Comparison of ENCODE assay signal across 15 mouse cellular contexts in the genomic region with DNA sequence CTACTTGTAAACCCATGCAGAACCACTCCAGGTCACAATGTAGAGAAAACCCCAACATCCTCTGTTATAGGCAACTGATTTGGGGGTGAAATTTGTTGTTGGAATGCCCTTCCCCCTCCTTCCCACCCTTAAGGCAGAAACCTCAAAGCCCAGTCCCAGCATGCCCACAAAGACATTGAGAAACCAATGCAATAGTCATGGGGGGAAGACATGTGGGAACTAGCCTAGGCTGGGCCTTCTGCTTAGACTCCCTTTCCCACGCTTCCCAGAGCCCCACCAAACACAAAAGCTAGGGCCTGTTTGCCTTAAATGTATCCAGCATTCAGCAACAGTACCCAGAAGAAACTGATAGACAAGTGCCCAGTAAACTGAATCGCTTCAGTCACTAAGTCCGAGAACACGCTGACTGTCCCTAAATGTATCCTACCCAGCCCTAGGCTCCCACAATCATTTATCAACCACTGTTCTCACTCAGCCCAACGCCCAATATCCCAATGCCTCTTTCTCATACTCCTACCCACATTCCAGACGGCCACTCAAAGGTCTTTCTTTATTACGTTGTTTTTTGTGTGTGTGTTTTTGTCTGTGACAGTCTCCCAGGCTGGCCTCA. TPM values are rescaled to one million over a fixed set of nuclear protein-coding genes. Genes with fewer than 3 reads are reported as not detected.
DNase-seq lines count a peak whose midpoint lies in the region; ATAC-seq and TF ChIP-seq lines count a peak whose summit lies in the region.
"Had no signal": no experiment of that assay in that cellular context is flagged by ENCODE, and none has a peak within 500 bp of the region (broad histone marks: within the 10 kb centered on the region; RNA-seq: fewer than 3 reads in every experiment).

No protein-coding gene starts in this region.

- H3K9me3 ChIP-seq in heart, embryonic 15.5 days (replicated peaks), result no peaks in the 10 kb centered on the region
- no peaks in the 10 kb centered on the region for H3K9me3 ChIP-seq in lung, embryonic 16.5 days (ENCODE audit: control insufficient read depth, low read length)
- no peaks in the 10 kb centered on the region for H3K9me3 ChIP-seq in stomach, postnatal 0 days (ENCODE audit: control insufficient read depth, low read length)
- H3K9me3 ChIP-seq: midbrain, embryonic 13.5 days had no signal

- TF ChIP-seq EP300 in stomach, postnatal 0 days (optimal IDR thresholded peaks at IDR 0.05), result no peak

- no peak overlapping the region for H3K9ac ChIP-seq in heart, embryonic 15.5 days
- no peak overlapping the region for H3K9ac ChIP-seq in lung, embryonic 16.5 days (ENCODE audit: low read length)
- H3K9ac ChIP-seq in stomach, postnatal 0 days (ENCODE audit: low read length), result no peak overlapping the region
- H3K9ac ChIP-seq: midbrain, embryonic 13.5 days had no signal

- no peak for TF ChIP-seq POLR2A in lung, adult 2 months (IDR thresholded peaks at IDR 0.05; ENCODE audit: borderline replicate concordance, extremely low read depth, low read depth, low read length)

- no peaks in the 10 kb centered on the region for H3K27me3 ChIP-seq in heart, embryonic 15.5 days
- H3K27me3 ChIP-seq in lung, embryonic 16.5 days (ENCODE audit: control insufficient read depth, insufficient read depth, low read depth, low read length), result no peaks in the 10 kb centered on the region
- H3K27me3 ChIP-seq in stomach, postnatal 0 days (ENCODE audit: control insufficient read depth, insufficient read depth, low read length), result no peaks in the 10 kb centered on the region
- H3K27me3 ChIP-seq: midbrain, embryonic 13.5 days had no signal

- H3K36me3 ChIP-seq in heart, embryonic 15.5 days, result peaks cover 16% of the 10 kb centered on the region; the same call in 1 of the 2 replicates
- peaks cover 7% of the 10 kb centered on the region; the same call in 1 of the 2 replicates for H3K36me3 ChIP-seq in lung, embryonic 16.5 days (ENCODE audit: control insufficient read depth, insufficient read depth, low read length)
- H3K36me3 ChIP-seq in stomach, postnatal 0 days (ENCODE audit: control insufficient read depth, insufficient read depth, low read length), result peaks cover 11% of the 10 kb centered on the region

- DNase-seq in heart, adult 8-10 months (ENCODE audit: low spot score), result no peak
- DNase-seq in lung, adult 2 months, result no peak
- peak; percentile 42 for DNase-seq in fat pad, adult 2 months (ENCODE audit: extremely low read depth, low read depth, low spot score)
- DNase-seq in stomach, postnatal 0 days (ENCODE audit: low spot score), result no peak
- DNase-seq in right cerebral cortex, postnatal 36 days (ENCODE audit: low spot score in 2 of 2), result no peak
- DNase-seq: adrenal gland, postnatal 25 days; cerebellum, adult 11 months; kidney, postnatal 25 days; lung, postnatal 14 days; right cerebral cortex, postnatal 4 days had no signal

- TF ChIP-seq CTCF in lung, adult 2 months (IDR thresholded peaks at IDR 0.05; ENCODE audit: insufficient read depth, low read length), result no peak
- TF ChIP-seq CTCF in stomach, postnatal 0 days (IDR thresholded peaks at IDR 0.05; ENCODE audit: low read depth), result no peak

- no peak for ATAC-seq in heart, embryonic 15.5 days (replicated peaks; ENCODE audit: insufficient number of reproducible peaks, insufficient read depth, low FRiP score, low read depth)
- no peak for ATAC-seq in lung, embryonic 16.5 days (ENCODE audit: low read depth)
- ATAC-seq in stomach, postnatal 0 days (ENCODE audit: low FRiP score, low TSS enrichment), result 0 out of 2 replicates have a peak, but pooled peaks have one; percentile 33
- ATAC-seq: midbrain, embryonic 13.5 days had no signal

- H3K4me3 ChIP-seq in heart, embryonic 15.5 days, result no peak overlapping the region
- H3K4me3 ChIP-seq in lung, embryonic 16.5 days (ENCODE audit: low read length), result no peak overlapping the region
- H3K4me3 ChIP-seq in lung, adult 2 months (replicated peaks; ENCODE audit: extremely low read depth, low read depth, low read length), result no peak overlapping the region
- no peak overlapping the region for H3K4me3 ChIP-seq in stomach, postnatal 0 days (ENCODE audit: low read depth, low read length)
- H3K4me3 ChIP-seq: midbrain, embryonic 13.5 days had no signal

- peaks cover 55% of the 10 kb centered on the region for H3K4me1 ChIP-seq in heart, embryonic 15.5 days (replicated peaks)
- H3K4me1 ChIP-seq in lung, embryonic 16.5 days (replicated peaks; ENCODE audit: control insufficient read depth, insufficient read depth, low read length), result peaks cover 37% of the 10 kb centered on the region
- H3K4me1 ChIP-seq in lung, adult 2 months (ENCODE audit: control insufficient read depth, insufficient read depth, low read length), result peaks cover 39% of the 10 kb centered on the region
- peaks cover 2% of the 10 kb centered on the region for H3K4me1 ChIP-seq in stomach, postnatal 0 days (replicated peaks; ENCODE audit: control insufficient read depth, insufficient read depth)
- H3K4me1 ChIP-seq: midbrain, embryonic 13.5 days had no signal

- 60% methylated on average over 7 of the region's 7 CpGs for WGBS in heart, embryonic 15.5 days
- 62% methylated on average over 7 of the region's 7 CpGs for WGBS in lung, embryonic 16.5 days
- 46% methylated on average over 7 of the region's 7 CpGs for WGBS in lung, adult 2 months
- 59% methylated on average over 7 of the region's 7 CpGs for WGBS in stomach, postnatal 0 days

- H3K27ac ChIP-seq in heart, embryonic 15.5 days, result peak overlapping the region; percentile 63
- peak overlapping the region; percentile 45 for H3K27ac ChIP-seq in lung, embryonic 16.5 days (ENCODE audit: low read length)
- peak overlapping the region; percentile 78 for H3K27ac ChIP-seq in stomach, postnatal 0 days (replicated peaks)
- H3K27ac ChIP-seq: midbrain, embryonic 13.5 days had no signal

- H3K4me2 ChIP-seq in heart, embryonic 15.5 days, result 0 out of 2 replicates have a peak overlapping the region, but pooled peaks have one; percentile 6
- no peak overlapping the region for H3K4me2 ChIP-seq in lung, embryonic 16.5 days (ENCODE audit: low read depth, low read length)
- H3K4me2 ChIP-seq in stomach, postnatal 0 days (replicated peaks; ENCODE audit: low read depth), result no peak overlapping the region
- H3K4me2 ChIP-seq: midbrain, embryonic 13.5 days had no signal

RNA-seq across cellular contexts. Expression of gene Ctnnd1, which starts 24.1 kb away (rescaled TPM):
- 57.6 and 62.9 TPM in 2 replicates for polyA plus RNA-seq in heart, embryonic 15.5 days (2015; fragmentation: Nextera tagmentation; extraction: Ambion mirVana)
- total RNA-seq in heart, adult 8-10 months (2022), result 10 to 100 TPM; 47.1 to 62.3 (median 51.3) TPM
- polyA plus RNA-seq in lung, embryonic 16.5 days (2015; fragmentation: Nextera tagmentation; extraction: Ambion mirVana), result 64.3 and 68.4 TPM in 2 replicates
- 86.2 and 130 TPM in 2 replicates for polyA plus RNA-seq in lung, adult 2 months (2012; rRNA removed)
- 34.5 and 38.8 TPM in 2 replicates for polyA plus RNA-seq in stomach, postnatal 0 days (2015; fragmentation: Nextera tagmentation; extraction: Ambion mirVana)

RNA-seq across cellular contexts. Expression of gene Btbd18, which starts 32.4 kb away (rescaled TPM):
- 0.10 TPM in 2 replicates for polyA plus RNA-seq in heart, embryonic 15.5 days (2015; fragmentation: Nextera tagmentation; extraction: Ambion mirVana)
- not detected for total RNA-seq in heart, adult 8-10 months (2022)
- 0.18 and 0.35 TPM in 2 replicates for polyA plus RNA-seq in lung, embryonic 16.5 days (2015; fragmentation: Nextera tagmentation; extraction: Ambion mirVana)
- polyA plus RNA-seq in lung, adult 2 months (2012; rRNA removed), result 0.05 TPM in 1 of 2 replicates, not detected in the other
- polyA plus RNA-seq in stomach, postnatal 0 days (2015; fragmentation: Nextera tagmentation; extraction: Ambion mirVana), result 0.07 and 0.11 TPM in 2 replicates

RNA-seq across cellular contexts. Expression of gene Selenoh, which starts 44.1 kb away (rescaled TPM):
- polyA plus RNA-seq in heart, embryonic 15.5 days (2015; fragmentation: Nextera tagmentation; extraction: Ambion mirVana), result 203 and 214 TPM in 2 replicates
- total RNA-seq in heart, adult 8-10 months (2022), result 10 to 100 TPM; 24.0 to 25.9 (median 24.0) TPM
- 315 and 316 TPM in 2 replicates for polyA plus RNA-seq in lung, embryonic 16.5 days (2015; fragmentation: Nextera tagmentation; extraction: Ambion mirVana)
- 40.4 and 51.7 TPM in 2 replicates for polyA plus RNA-seq in lung, adult 2 months (2012; rRNA removed)
- polyA plus RNA-seq in stomach, postnatal 0 days (2015; fragmentation: Nextera tagmentation; extraction: Ambion mirVana), result 111 and 123 TPM in 2 replicates

RNA-seq across cellular contexts. Expression of gene Gm28635, which starts 51.4 kb away (rescaled TPM):
- not detected in 2 replicates for polyA plus RNA-seq in heart, embryonic 15.5 days (2015; fragmentation: Nextera tagmentation; extraction: Ambion mirVana)
- total RNA-seq in heart, adult 8-10 months (2022), result 1 to 10 TPM; 2.7 to 9.6 (median 4.9) TPM
- polyA plus RNA-seq in lung, embryonic 16.5 days (2015; fragmentation: Nextera tagmentation; extraction: Ambion mirVana), result not detected in 2 replicates
- polyA plus RNA-seq in lung, adult 2 months (2012; rRNA removed), result not detected in 2 replicates
- polyA plus RNA-seq in stomach, postnatal 0 days (2015; fragmentation: Nextera tagmentation; extraction: Ambion mirVana), result not detected in 2 replicates
- total RNA-seq: adrenal gland, postnatal 25 days had no signal
- polyA plus RNA-seq: embryonic facial prominence, embryonic 11.5 days; hindbrain, embryonic 11.5 days; midbrain, embryonic 13.5 days had no signal

RNA-seq across cellular contexts. Expression of gene Med19, which starts 51.7 kb away (rescaled TPM):
- 22.1 and 22.2 TPM in 2 replicates for polyA plus RNA-seq in heart, embryonic 15.5 days (2015; fragmentation: Nextera tagmentation; extraction: Ambion mirVana)
- total RNA-seq in heart, adult 8-10 months (2022), result 10 to 100 TPM; 11.5 to 13.4 (median 12.8) TPM
- 34.6 and 38.0 TPM in 2 replicates for polyA plus RNA-seq in lung, embryonic 16.5 days (2015; fragmentation: Nextera tagmentation; extraction: Ambion mirVana)
- 6.9 and 8.9 TPM in 2 replicates for polyA plus RNA-seq in lung, adult 2 months (2012; rRNA removed)
- 18.1 and 18.2 TPM in 2 replicates for polyA plus RNA-seq in stomach, postnatal 0 days (2015; fragmentation: Nextera tagmentation; extraction: Ambion mirVana)
